Mouse (Mus musculus) lung, embryonic 16.5 days (tissue): Measurements from ENCODE around the gene Slc25a48. TPM values are rescaled to one million over a fixed set of nuclear protein-coding genes. Genes with fewer than 3 reads are reported as not detected.

Experiments used
- ATAC-seq: fragments of 200-750 bp; cut with Nextera tagmentation; 2 replicates; pipeline ENCODE4 v1.8.0; 2017; ENCODE audit warnings: low read depth, mild to moderate bottlenecking, moderate library complexity
- H3K27ac ChIP-seq: fragments of 300-500 bp; sonication (generic); 2 replicates; pipeline ENCODE4 v1.5.1; 2014; ENCODE audit warnings: mild to moderate bottlenecking, control low read depth, low read length
- H3K27me3 ChIP-seq: fragments of 300-500 bp; sonication (generic); 2 replicates; pipeline ENCODE4 v1.6.1; 2014; ENCODE audit warnings: low read depth, low read length, mixed read lengths; ENCODE audit not compliant: control insufficient read depth, insufficient read depth
- H3K36me3 ChIP-seq: fragments of 300-500 bp; sonication (generic); 2 replicates; pipeline ENCODE4 v1.6.1; 2014; ENCODE audit warnings: low read length; ENCODE audit not compliant: control insufficient read depth, insufficient read depth
- H3K4me1 ChIP-seq: fragments of 300-500 bp; sonication (generic); replicated peaks from 2 replicates; pipeline ENCODE4 v1.6.1; 2014; ENCODE audit warnings: low read length, mixed read lengths; ENCODE audit not compliant: control insufficient read depth, insufficient read depth
- H3K4me2 ChIP-seq: fragments of 300-500 bp; sonication (generic); 2 replicates; pipeline ENCODE4 v1.6.1; 2014; ENCODE audit warnings: low read depth, low read length, control low read depth
- H3K4me3 ChIP-seq: fragments of 300-500 bp; sonication (generic); 2 replicates; pipeline ENCODE4 v1.5.1; 2014; ENCODE audit warnings: mild to moderate bottlenecking, low read length, control low read depth
- H3K9ac ChIP-seq: fragments of 300-500 bp; sonication (generic); 2 replicates; pipeline ENCODE4 v1.6.1; 2014; ENCODE audit warnings: low read length, control low read depth
- H3K9me3 ChIP-seq: fragments of 300-500 bp; sonication (generic); 2 replicates; pipeline ENCODE4 v1.6.1; 2016; ENCODE audit warnings: low read length; ENCODE audit not compliant: control insufficient read depth
- WGBS: fragments of 180-500 bp; shearing (Covaris S2); extraction: QIAGEN DNeasy Blood & Tissue Kit; methylation state at CpG from one replicate; pipeline ENCODE4 v1.1.7; 2014; 5-methylcytosine and 5-hydroxymethylcytosine counted together
- polyA plus RNA-seq: library from polyadenylated mRNA; unstranded; fragments of >200 nt; fragmentation: Nextera tagmentation; extraction: Ambion mirVana; gene quantifications from 2 replicates; pipeline ENCODE4 v1.2.1, GENCODE M21; 2015

Gene Slc25a48
- polyA plus RNA-seq, 1 experiment from 2014 or later: 0.11 TPM

DNA sequence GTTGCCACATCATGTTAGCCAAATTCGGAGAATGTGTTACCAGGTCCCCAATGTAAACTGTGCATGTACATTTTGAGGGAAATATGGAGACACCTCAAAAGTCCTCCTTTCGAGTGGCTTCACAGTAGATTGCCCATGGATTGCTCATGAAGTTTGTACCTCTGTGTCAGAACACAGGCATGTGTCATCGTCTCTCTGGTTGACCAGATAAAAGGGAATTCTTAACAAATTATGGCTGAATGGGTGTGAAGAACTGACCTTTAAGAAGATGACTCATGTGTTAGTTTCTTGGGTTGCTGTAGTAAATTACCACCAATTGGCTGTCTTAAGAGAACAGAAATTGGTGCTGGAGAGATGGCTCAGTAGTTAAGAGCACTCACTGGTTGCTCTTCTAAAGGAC, 6.0 kb downstream of the Slc25a48 start:
- no peak for ATAC-seq
- peaks cover 13% of the 10 kb centered on the region for H3K27me3 ChIP-seq
- H3K4me3 ChIP-seq: no peak overlapping the region
- no peaks in the 10 kb centered on the region for H3K36me3 ChIP-seq
- WGBS: 73% methylated on average over 3 of the region's 3 CpGs
- no peaks in the 10 kb centered on the region for H3K4me1 ChIP-seq
- H3K9me3 ChIP-seq: no peaks in the 10 kb centered on the region
- H3K9ac ChIP-seq: no peak overlapping the region
- no peak overlapping the region for H3K27ac ChIP-seq
- H3K4me2 ChIP-seq: no peak overlapping the region

DNA sequence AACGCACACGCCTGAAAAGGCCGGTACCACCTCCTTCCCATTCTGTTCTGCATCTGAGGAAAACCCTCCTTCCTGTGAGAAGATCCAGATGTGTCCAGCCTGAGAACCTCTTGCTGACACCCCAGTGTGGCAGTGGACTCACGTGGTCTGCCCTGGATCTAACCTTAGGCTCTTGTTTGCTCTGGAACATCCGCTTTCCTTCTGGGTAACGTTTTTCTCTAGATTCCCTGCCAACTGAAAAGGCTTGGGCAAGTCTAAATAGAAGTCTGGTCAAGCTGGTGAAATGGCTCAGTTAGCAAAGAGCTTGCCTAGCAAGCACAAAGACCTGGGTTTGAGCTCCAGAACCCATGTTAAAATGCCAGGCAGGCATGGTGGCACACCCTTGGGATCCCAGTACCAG, 6.8 kb downstream of the Slc25a48 start:
- Histone ChIP-seq H3K9ac (no peak overlapping the region), H3K4me1 (no peaks in the 10 kb centered on the region), H3K9me3 (no peaks in the 10 kb centered on the region), H3K27me3 (peaks cover 4% of the 10 kb centered on the region), H3K36me3 (no peaks in the 10 kb centered on the region), H3K4me2 (no peak overlapping the region), H3K27ac (no peak overlapping the region), H3K4me3 (no peak overlapping the region)
- 77% methylated on average over 6 of the region's 6 CpGs for WGBS
- no peak for ATAC-seq

DNA sequence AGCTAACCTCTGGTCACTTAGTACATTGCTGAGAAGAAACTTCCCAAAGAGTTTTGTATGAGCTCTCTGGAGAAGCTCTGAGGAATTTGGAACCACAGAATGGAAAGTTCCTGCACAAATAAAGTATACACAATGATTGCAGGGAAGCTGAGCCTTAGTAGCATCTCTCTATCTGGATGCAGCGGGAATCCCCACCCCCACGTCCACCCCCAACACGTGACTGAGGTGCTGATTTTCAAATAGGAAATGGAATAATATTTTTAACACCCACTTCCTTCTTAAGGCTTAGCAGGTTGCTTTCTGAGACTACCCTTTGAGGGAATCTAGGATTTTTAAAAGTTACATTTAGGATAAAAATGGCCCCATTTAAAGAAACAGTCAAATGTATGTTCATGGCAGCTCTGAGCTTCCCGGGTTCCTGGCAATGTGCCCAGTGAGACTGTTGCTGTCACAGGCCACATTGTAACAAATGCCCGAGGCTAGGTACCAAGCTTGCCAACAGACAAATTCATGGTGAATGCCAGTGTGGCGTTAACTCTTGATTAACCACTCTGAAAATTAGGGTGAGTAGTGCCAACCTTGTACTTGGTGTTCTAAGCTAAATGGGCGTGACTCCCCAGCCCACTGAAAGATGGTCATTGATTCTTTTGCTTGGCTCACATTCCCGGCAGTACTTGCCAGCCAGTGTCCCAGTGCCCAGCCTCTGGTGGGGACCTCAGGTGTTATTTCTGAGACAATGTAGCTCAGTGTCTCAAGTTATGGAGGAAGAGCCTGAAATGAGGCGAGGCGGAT, 11.3 kb downstream of the Slc25a48 start:
- H3K4me1 ChIP-seq: no peaks in the 10 kb centered on the region
- H3K27ac ChIP-seq: no peak overlapping the region
- H3K9ac ChIP-seq: no peak overlapping the region
- no peak for ATAC-seq
- no peak overlapping the region for H3K4me3 ChIP-seq
- H3K9me3 ChIP-seq: no peaks in the 10 kb centered on the region
- 58% methylated on average over 10 of the region's 10 CpGs for WGBS
- no peak overlapping the region for H3K4me2 ChIP-seq
- H3K36me3 ChIP-seq: no peaks in the 10 kb centered on the region
- no peaks in the 10 kb centered on the region for H3K27me3 ChIP-seq

DNA sequence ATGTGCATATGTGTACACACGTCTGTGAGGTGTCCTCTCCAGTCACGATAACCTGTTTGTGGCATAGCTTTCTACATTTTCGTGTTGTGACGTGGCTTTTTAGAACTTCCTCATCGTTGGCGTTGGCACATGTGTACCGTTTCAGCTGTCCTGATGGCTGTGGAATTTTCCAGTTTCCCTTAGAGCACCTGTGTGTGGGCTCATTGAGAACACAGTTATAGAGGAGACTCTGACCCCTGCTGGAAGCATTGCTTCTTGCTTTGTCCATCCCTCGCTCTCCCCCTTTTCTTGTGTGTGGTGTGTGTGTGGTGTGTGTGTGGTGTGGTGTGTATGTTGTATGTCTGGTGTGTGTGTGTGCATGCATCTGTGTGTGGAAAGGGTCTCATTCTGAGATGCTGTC, 11.9 kb downstream of the Slc25a48 start:
- H3K9me3 ChIP-seq: no peaks in the 10 kb centered on the region
- H3K4me1 ChIP-seq: no peaks in the 10 kb centered on the region
- 78% methylated on average over 8 of the region's 8 CpGs for WGBS
- no peak overlapping the region for H3K27ac ChIP-seq
- H3K4me3 ChIP-seq: no peak overlapping the region
- no peak for ATAC-seq
- H3K4me2 ChIP-seq: no peak overlapping the region
- H3K36me3 ChIP-seq: no peaks in the 10 kb centered on the region
- H3K9ac ChIP-seq: no peak overlapping the region
- H3K27me3 ChIP-seq: no peaks in the 10 kb centered on the region

DNA sequence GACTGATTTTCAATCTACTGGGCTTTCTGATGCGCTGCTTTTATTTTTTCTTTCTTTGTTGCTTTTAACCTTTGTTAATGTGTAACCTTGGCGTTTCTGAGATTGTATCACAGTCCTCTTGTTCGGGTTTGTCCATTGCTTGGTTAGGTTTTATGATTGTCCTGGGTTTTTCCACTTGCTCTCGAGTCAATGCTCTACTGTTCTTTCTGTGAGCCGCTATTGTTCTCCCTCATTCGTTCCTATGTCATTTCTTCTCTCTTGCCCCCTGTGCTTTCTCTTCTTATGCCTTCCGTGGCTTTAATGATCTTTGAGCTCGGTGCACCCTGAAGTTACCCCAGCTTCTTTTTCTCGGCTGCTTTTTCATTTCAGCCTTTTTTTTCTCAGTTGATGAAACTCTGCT, 19.8 kb downstream of the Slc25a48 start:
- Histone ChIP-seq H3K4me3 (no peak overlapping the region), H3K4me1 (no peaks in the 10 kb centered on the region), H3K9ac (no peak overlapping the region), H3K27ac (no peak overlapping the region), H3K4me2 (no peak overlapping the region), H3K27me3 (no peaks in the 10 kb centered on the region), H3K36me3 (no peaks in the 10 kb centered on the region), H3K9me3 (no peaks in the 10 kb centered on the region)
- no peak for ATAC-seq
- WGBS: 47% methylated on average over 9 of the region's 9 CpGs

DNA sequence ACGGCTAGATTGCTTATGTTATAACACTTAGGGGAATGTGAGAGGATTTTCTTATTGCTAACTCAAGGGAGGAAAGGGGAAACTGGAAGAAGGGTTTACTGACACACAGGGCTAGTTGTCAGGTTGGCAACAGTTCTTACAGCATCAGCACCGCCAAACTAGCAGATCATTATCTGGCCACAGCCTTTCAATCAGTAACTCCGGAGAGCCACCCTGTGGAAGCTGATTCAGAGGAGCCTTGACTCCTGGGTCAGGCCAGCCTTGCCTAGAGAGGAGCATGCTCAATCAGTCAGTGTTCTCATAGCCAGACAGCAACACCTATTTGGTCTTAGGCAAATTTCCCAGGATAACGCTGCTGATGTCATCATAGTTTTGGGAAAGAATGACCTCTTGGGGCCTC, 23.3 kb downstream of the Slc25a48 start:
- Histone ChIP-seq H3K27ac (no peak overlapping the region), H3K9ac (no peak overlapping the region), H3K4me1 (no peaks in the 10 kb centered on the region), H3K4me3 (no peak overlapping the region), H3K9me3 (no peaks in the 10 kb centered on the region), H3K36me3 (no peaks in the 10 kb centered on the region), H3K27me3 (no peaks in the 10 kb centered on the region), H3K4me2 (no peak overlapping the region)
- 57% methylated on average over 4 of the region's 4 CpGs for WGBS
- ATAC-seq: no peak

DNA sequence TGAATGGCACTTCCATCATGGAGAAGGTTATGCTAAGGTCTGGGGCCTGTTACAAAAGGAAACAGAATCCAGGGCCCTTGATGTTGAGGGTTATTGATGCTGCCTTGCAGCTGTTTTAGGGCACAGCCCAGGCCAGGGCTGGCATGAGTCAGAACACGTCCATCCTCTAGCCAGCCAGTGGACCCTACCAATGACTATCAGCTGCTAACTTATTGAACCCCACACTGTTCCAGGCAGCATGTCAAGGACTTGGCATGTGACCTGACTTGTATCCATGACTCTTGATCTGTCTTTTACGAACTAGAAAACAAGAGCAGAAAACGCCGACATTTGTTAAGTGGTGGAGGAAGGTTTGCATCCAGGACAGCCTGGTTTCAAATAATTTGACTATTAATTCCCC, 24.6 kb downstream of the Slc25a48 start:
- H3K9me3 ChIP-seq: no peaks in the 10 kb centered on the region
- H3K9ac ChIP-seq: no peak overlapping the region
- H3K36me3 ChIP-seq: no peaks in the 10 kb centered on the region
- H3K27me3 ChIP-seq: no peaks in the 10 kb centered on the region
- H3K4me3 ChIP-seq: no peak overlapping the region
- ATAC-seq: no peak
- WGBS: 83% methylated on average over 4 of the region's 4 CpGs
- H3K4me2 ChIP-seq: no peak overlapping the region
- H3K27ac ChIP-seq: no peak overlapping the region
- no peaks in the 10 kb centered on the region for H3K4me1 ChIP-seq

DNA sequence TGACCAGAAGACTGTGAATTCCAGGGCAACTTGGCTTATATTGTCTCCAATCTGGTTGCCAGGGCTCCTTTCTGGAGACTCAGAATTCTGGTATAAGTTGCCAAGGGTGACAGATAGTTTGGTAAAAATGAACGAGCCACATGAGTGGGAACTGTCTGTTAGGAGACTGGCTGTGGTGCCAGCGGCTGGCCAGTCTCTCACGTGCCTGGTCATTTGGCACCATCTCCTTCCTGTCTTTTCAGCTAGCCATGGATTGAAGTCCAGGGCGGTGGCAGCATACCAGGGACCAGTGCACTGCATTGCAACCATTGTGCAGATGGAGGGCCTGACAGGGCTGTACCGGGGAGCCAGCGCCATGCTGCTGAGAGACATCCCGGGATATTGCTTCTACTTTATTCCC, 25.1 kb downstream of the Slc25a48 start:
- WGBS: 89% methylated on average over 7 of the region's 7 CpGs
- no peak overlapping the region for H3K27ac ChIP-seq
- H3K9me3 ChIP-seq: no peaks in the 10 kb centered on the region
- no peaks in the 10 kb centered on the region for H3K27me3 ChIP-seq
- no peak overlapping the region for H3K4me3 ChIP-seq
- ATAC-seq: no peak
- no peaks in the 10 kb centered on the region for H3K36me3 ChIP-seq
- no peak overlapping the region for H3K9ac ChIP-seq
- H3K4me2 ChIP-seq: no peak overlapping the region
- H3K4me1 ChIP-seq: no peaks in the 10 kb centered on the region

DNA sequence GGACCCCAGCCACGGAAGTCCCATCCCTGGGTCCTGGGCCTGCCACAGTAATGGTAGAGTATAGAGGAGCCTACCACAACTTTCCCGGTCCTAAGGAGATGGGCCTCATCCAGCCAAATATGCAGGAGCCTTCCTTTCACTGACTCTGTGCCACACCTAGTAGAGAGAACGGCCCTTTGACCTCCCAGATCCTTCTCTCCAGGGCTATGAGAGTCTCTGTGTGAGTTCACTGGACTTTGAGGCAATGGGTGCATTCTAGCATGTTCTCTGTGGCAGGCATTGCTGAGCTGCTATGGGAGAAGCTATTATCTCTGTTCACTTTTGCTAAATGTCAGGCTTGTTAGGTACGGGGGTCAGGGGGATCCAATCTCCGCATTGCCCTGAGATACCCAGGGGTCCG, 25.6 kb downstream of the Slc25a48 start:
- H3K4me3 ChIP-seq: no peak overlapping the region
- no peak overlapping the region for H3K27ac ChIP-seq
- H3K4me1 ChIP-seq: no peaks in the 10 kb centered on the region
- 79% methylated on average over 6 of the region's 6 CpGs for WGBS
- no peak overlapping the region for H3K4me2 ChIP-seq
- no peaks in the 10 kb centered on the region for H3K27me3 ChIP-seq
- no peak for ATAC-seq
- H3K9me3 ChIP-seq: no peaks in the 10 kb centered on the region
- no peaks in the 10 kb centered on the region for H3K36me3 ChIP-seq
- no peak overlapping the region for H3K9ac ChIP-seq

DNA sequence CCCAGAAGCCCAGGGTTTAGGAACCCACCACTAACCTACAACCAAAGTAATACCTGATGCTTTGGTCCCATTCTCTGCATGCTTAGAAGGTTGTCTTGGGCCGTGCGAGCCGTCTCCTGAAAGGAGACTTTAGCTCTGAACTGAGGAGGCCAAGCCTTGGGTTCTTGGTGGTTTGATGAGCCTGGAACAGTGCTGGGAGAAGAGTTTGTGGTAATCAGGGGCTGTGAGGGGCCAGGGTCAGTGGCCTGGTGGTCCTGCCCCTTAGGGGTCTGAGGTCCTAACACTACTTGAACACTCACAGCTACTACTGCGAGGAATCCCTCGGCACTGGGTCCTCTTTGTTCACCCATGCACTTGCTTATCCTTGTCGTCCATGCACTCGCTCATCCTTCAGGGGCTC, 29.6 kb downstream of the Slc25a48 start:
- no peaks in the 10 kb centered on the region for H3K9me3 ChIP-seq
- H3K4me2 ChIP-seq: no peak overlapping the region
- WGBS: 91% methylated on average over 7 of the region's 7 CpGs
- H3K27ac ChIP-seq: no peak overlapping the region
- H3K4me1 ChIP-seq: peaks cover 3% of the 10 kb centered on the region; the same call in 1 of the 2 replicates
- H3K27me3 ChIP-seq: no peaks in the 10 kb centered on the region
- no peak overlapping the region for H3K9ac ChIP-seq
- no peak for ATAC-seq
- H3K4me3 ChIP-seq: no peak overlapping the region
- H3K36me3 ChIP-seq: no peaks in the 10 kb centered on the region
